Mouse (Mus musculus) large intestine, adult 2 months (tissue): Measurements from ENCODE around the gene Ptdss2. TPM values are rescaled to one million over a fixed set of nuclear protein-coding genes. Genes with fewer than 3 reads are reported as not detected.

Experiments
- DNase-seq: peaks from one replicate; pipeline ENCODE4 v3.0.0-alpha.2; 2012; ENCODE audit warnings: low read depth, low spot score
- WGBS: fragments of 180-500 bp; shearing (Covaris S2); methylation state at CpG from one replicate; pipeline ENCODE4 v1.1.7; 2018; 5-methylcytosine and 5-hydroxymethylcytosine counted together
- polyA plus RNA-seq: library from polyadenylated mRNA; depleted of rRNA; stranded (reverse); fragments of >200 nt; gene quantifications from 2 replicates; pipeline ENCODE4 v1.2.3, GENCODE M21; 2012

Gene Ptdss2
- polyA plus RNA-seq, 1 experiment = 23.6 TPM

DNA sequence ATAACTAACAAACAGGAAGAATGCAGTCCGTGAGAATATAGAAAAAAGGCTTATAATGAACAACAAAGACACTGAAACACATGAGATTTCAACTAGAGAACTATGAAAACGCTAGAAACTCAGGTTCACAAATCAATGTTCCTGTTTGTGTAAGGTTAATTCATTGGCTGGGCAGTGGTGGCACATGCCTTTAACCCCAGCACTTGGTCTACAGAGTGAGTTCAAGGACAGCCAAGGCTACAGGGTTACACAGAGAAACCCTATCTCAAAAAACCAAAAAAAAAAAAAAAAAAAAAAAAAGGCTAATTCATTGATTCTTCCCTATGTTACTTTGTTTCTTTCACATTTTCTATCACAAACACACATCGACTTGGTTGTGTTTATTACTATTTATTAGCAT is 1.6 kb upstream of the Ptdss2 start:
- no peak for DNase-seq
- 64% methylated on average over 3 of the region's 3 CpGs for WGBS

DNA sequence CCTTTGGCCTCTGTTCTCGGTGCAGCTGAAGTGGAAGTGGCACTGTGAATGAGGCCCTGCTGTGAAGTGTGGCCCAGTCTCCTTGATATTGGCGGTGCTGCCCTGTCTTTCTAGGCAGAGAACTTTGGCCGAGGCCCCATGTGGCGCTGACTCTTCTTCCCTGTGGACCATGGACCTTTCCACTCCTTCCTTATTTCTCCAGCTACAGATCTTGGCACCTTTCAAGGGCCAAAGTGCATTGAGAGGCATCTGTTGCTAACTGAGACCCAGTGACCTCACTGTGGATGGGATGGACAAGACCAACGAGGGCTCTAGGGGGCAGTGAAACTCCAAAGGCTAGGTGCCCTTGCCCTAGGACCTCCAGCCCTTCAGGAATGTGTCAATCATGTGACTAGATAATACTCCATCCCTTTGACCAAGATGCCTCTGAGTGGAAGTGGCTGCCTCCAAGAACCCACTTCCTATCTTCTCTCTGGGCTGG is 1.1 kb upstream of the Ptdss2 start:
- whole genome bisulfite sequencing = 32% methylated on average over 5 of the region's 5 CpGs
- DNase-seq = peak; percentile 95

DNA sequence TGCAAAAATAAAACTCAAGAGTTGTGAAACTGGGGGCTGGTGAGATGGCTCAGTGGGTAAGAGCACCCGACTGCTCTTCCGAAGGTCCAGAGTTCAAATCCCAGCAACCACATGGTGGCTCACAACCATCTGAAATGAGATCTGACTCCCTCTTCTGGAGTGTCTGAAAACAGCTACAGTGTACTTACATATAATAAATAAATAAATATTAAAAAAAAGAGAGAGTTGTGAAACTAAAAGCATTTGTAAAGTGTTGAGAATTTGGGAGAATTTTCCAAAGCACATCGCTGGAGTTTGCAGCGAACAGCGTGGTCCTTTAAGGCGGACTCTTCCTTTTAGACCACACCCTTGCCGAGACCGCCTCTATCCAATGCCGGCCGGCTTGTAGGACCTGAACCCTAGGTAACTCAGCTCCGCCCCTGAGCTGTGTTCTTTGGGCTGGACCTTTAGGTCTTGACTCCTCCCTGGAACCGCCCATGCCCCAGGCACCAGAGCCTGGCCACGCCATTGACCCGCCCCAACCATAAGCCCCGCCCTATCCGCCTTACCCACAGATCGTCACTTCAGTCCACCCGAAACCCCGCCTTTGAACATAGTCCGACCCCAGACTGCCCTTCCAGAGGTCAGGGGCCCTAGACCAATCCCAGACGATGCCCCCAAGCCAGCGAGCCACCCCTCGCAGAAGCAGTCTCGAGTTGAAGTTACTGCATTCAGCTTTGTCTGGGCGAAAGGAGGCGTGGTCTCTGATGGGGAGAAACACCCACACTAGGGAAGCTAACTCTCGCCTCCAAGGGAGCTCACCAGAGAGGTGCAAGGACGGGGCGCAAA is 721 bp downstream of the Ptdss2 start:
- under 1% methylated on average over 29 of the region's 29 CpGs for WGBS
- DNase-seq = peak; percentile 97

DNA sequence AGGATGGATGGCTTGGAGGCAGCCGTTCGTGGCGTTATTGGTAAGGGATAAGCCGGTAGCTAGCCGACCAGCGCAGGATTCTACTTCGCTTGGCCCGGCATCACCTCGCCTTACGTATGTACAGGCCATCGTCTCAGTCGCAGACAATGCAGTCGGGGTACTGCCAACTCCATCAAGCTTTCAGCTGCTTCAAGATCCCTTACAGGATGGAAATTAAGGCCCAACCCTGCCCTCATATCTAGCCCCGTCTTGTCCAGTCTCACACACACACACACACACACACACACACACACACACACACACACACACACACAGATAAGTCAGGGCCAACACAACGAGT is 1.3 kb downstream of the Ptdss2 start:
- DNase-seq = no peak
- 2% methylated on average over 15 of the region's 15 CpGs for WGBS

DNA sequence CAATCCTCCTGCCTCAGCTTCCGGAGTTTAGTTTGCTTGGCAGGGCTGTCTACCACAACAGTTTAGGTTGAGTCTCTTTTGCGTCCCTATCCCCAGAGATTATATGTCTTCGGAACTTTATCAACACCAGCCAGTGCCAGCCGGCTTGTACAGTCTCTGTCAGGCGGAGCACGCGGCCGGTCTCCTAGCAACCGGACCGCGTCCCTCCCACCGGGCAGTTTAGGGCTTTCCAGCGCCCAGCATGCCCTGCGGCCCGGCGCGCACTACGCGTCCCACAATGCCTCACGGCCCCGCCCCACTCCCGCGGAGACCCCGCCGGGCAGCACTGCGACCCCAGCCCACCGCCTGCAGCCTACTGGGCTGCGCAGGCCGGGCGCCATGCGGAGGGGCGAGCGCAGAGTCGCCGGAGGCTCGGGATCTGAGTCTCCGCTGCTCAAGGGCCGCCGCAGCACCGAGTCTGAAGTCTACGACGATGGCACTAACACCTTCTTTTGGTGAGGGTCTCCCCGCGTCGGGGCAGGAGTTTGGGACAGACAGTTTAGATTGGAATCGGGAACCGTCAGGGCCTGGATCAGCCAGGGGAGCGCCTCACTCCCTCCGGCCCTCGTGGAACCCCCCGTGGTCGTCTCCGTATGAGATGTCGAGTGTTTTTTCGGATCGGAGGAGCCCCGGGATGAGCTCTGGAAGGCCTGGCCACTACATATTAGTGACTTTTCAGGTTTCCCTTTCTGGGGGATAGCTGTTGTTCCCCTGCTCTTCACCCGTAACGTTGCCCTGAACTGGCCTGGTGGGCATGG is 9.0 kb downstream of the Ptdss2 start:
- DNase-seq = peak; percentile 58
- WGBS = under 1% methylated on average over 59 of the region's 59 CpGs

DNA sequence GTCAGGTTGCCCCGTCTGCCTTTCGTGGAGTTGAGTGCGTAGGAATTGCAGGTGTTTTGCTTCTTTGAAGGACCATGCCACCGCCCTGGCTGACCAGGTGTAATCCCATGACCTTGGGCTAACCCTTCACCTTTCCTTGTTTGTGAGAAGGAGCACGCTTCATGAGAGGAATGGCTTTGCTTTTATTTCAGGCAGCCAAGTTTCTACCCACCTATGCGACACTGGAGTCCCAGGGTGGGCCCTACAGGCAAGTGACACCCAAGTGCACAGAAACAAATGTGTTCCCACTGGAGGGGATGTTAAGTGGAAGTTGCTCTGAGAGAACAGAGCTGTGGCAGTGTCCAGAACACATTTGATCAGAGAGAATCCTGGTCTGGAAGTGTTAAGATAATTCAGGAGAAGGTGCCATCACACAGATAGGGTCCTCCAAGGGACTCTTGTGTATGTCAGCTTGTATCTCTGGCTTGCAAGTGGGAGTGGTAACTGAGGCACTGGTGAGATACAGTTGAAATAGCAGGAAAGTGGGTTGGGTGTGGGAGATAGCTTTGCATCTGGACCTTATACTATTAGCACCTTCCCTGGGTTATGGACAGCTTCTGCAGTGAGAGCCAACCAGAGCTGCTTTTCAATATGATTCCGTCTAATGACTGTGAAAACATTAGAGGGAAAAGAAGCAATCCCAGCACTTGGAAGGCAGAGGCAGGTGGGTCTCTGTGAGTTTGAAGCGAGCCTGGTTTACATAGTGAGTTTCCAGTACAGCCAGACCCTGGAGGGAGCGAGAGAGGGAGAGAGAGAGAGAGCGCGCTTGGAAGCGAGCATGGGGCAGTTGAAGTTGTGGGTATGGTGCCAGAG is 9.9 kb downstream of the Ptdss2 start:
- 53% methylated on average over 12 of the region's 12 CpGs for WGBS
- DNase-seq = no peak

DNA sequence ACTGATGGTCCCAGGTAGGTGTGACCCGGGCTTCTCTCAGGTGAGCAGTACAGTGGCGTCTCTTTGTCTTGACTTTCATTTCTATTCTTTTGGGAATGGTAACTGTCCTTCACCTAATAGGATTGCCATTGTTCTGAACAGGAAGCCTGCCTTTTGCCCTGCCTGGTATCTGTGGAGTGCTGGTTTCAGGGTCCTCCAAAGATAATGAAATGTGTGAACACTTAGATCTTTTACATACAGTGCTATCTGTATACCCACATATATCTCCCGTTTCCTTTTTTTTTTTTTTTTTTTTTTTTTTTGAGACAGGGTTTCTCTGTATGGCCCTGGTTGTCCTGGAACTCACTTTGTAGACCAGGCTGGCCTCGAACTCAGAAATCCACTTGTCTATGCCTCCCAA is 19.1 kb downstream of the Ptdss2 start:
- 89% methylated on average over 4 of the region's 4 CpGs for WGBS
- no peak for DNase-seq

DNA sequence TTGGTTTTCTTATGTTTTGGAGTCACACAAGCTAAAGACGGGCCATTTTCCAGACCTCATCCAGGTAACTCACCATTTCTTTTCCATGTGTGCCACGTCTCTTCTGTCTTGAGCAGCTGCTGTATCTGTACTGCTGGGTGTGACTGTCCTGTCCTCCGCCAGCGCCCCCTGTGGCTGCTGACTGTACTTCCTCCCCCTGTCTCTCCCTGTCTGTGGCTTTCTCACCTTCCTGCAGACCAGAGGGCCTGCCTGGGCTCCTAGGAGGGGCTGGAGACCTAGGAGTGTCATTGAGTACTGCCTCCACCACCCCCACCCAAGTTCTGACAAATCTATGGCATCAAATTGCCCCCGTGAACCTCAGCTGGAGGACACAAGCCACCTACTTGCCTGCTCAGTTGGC is 20.9 kb downstream of the Ptdss2 start:
- no peak for DNase-seq
- WGBS = 50% methylated on average over 5 of the region's 5 CpGs

DNA sequence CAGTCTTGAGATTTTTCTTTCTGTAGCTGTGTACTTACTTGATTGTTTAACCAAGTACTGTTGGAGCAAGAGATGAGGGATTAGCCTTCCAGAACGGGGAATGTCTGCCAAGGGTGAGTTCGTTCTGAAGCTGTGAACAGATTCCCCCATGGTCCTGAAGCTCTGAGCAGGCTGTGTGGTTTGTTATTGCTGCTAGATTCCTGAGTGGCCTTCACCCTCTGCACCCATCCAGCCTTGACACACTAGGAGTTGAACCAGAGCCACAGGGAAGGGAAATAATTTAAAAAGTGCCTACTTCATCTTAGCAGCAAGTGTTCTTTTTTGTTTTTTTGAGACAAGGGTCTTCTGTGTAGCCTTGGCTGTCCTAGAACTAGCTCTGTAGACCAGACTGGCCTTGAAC is 21.7 kb downstream of the Ptdss2 start:
- no peak for DNase-seq
- 60% methylated on average over 2 of the region's 2 CpGs for WGBS

DNA sequence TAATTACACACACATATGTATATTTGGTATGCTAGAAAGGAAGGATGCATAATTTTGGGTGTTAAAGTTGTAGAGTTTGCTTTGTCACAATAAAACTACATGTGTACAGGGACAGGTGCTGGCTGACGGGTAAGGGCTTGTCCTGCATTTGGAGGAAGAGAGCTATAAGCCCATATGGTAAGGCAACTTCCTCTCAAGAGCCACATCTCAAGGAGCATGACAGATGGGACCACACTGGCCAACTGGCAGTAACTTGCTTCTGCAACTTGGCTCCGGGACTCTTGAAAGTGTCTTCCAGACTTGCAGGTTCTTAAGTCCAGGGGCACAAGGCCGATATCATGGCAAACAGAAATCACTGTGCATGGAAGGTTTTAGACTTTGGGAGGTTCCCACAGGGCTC is 22.5 kb downstream of the Ptdss2 start:
- WGBS = 83% methylated on average over 3 of the region's 3 CpGs

DNA sequence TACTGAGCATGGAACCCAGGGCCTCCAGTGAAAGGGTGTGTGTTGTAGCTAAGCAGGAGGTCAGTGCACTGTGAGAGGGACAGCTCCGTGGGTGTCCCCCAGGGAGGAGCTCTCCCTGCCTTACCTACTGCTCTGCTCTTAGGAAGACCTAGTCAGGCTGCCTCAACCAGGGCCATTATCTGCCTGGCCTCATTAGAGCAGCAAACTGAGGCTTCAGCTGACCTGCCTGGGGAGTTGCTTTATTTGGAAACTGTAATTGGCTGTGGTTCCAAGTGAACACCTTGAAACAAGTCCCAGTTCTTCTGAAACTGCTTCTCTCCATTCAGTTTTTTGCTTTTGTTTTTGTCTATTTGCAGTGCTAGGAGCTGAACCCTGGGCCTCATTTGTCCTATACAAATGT is 23.2 kb downstream of the Ptdss2 start:
- no peak for DNase-seq
- 65% methylated on average over 1 of the region's 1 CpGs for WGBS

More for the DNA sequence above, 22.5 kb downstream of the Ptdss2 start:
- no peak for DNase-seq

DNA sequence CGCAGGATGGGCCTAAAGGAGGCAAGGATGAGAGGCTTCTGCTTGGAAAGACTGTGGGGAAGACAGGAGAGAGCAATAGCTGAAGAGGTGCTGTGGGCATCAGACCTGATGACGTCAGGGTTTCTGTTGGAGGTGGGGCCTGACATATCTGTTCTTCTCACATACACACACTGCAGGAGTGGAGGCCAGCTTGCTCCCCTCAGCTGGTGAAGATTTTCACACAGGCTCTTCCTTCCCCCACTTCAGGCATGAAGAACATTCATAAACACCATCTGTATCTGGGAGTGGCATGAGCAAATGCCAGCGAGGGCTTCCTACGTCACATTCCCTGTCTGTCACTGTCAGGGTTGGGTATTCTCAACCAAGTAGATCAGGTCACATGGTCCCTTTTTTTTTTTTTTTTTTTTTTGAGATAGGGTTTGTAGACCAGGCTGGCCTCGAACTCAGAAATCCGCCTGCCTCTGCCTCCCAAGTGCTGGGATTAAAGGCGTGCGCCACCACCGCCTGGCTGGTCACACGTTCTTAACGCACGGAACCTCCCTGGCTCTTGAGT is 23.9 kb downstream of the Ptdss2 start:
- DNase-seq = no peak
- 92% methylated on average over 12 of the region's 12 CpGs for WGBS

DNA sequence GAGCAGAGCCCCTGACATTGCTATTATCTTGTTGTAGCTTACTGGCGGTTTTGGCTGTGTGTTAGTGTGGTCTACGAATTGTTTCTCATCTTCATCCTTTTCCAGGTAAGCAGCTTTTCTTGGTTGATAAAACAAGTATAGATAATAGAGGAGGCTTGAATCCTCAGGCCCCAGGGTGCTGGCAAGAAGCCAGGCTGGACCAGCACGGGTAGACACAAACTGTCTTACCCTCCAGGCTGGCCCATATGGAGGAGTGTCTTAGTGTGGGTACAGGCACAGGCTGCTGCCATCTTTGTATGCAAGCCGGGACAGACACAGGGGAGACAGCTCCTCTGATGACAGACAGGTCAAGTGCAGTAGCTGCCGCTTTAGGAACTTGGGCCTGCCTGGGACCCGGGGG is 24.9 kb downstream of the Ptdss2 start:
- 84% methylated on average over 6 of the region's 6 CpGs for WGBS
- no peak for DNase-seq

DNA sequence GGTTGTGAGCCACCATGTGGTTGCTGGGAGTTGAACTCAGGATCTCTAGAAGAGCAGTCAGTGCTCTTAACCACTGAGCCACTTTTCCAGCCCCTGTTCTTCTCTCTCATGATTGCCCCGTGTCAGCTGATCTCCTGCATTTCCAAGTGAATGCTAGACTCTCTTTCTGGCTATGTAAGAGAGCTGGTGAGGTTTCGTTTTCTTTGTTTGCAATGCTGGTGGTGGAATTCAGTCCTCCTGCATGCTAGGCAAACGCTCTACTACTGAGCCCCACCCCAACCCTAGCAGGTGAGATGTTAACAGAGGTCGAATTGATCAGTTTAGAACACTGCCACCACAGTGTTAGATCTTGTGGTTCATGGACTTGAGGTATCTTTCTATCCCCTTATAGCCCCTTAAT is 26.5 kb downstream of the Ptdss2 start:
- DNase-seq = no peak
- WGBS = 40% methylated on average over 4 of the region's 4 CpGs

DNA sequence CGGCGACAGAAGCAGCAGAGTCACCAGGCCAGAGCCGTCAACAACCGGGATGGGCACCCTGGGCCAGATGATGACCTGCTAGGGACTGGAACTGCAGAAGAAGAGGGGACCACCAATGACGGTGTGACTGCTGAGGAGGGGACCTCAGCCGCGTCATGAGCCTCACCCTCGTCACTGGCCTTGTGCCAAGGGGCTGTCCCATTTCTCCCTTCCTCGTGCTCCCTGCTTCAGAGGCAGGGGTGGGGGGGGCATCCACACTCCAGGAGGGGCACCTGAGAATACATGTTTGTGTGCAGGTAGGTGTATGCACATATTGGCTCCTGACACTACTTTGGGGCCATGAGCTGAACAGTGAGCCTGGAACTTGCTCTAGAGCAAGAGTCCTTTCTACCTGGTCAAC is 33.2 kb downstream of the Ptdss2 start:
- WGBS = 59% methylated on average over 9 of the region's 9 CpGs

DNA sequence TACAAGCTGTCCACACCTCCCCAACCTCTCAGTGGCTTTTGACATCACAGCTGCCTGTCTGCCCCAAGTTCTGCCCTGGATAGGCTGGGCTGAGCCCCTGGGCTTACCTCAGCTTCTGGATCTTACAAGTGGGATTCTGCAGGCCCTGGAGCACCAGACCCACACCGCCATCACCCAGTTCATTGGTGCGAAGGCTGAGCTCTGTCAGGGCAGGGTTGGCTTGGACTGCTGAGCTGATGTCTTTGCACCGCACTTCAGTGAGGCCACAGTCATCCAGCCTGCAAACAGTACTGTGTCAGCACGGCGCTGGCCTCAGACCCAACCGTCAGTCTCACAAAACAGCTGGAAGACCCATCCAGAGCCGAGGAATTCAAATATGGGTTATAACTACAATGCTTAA is 42.2 kb downstream of the Ptdss2 start:
- WGBS = 85% methylated on average over 7 of the region's 7 CpGs
- no peak for DNase-seq

More for the DNA sequence above, 33.2 kb downstream of the Ptdss2 start:
- no peak for DNase-seq

DNA sequence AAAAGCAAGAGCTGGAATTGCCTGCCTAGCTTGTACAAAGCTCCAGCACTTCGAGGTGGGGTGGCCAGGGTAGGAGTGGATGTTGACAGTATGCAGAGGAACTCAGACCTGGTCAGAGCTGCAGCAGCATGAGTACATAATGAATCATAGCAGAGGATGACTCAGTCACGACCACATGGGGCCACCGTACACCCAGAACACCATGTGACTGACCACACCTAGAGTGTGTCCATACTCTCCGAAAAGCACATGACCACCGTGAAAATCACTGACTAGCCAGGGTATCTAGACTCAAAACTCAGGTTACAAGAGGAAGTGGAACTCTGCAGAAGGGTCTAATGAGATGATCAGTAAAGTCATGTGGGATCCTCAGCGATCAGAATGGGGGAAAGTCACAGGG is 42.7 kb downstream of the Ptdss2 start:
- 29% methylated on average over 6 of the region's 6 CpGs for WGBS
- DNase-seq = no peak

DNA sequence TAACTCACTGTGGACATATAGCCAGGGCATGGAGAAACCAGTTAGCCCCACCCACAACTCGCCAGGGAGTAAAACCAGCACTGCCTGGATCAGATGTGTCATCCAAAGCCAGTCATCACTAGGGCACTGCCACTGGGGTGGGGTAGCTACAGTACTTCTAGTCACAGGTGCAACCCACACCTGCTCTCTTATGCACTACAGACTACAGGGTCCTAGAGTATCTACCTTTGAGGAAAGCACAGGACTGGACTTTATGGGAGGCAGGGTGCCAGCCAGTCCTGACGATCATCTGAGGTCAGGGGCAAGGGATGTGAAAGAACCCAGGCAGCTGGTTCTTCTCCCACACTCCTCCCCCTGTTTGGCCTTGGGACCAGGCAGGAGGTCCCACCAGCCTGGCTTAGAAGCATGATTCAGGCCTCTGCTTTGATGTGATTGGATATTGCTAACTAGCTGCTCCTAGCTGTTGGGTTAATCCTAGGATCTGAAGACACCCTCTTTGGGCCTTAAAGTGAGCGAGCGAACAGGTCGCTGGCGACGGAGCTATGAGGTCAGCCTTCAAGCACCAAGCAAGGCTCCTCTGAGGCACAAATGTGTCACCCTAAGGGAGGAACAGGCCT is 45.8 kb downstream of the Ptdss2 start:
- no peak for DNase-seq
- WGBS = 0% methylated on average over 7 of the region's 7 CpGs

DNA sequence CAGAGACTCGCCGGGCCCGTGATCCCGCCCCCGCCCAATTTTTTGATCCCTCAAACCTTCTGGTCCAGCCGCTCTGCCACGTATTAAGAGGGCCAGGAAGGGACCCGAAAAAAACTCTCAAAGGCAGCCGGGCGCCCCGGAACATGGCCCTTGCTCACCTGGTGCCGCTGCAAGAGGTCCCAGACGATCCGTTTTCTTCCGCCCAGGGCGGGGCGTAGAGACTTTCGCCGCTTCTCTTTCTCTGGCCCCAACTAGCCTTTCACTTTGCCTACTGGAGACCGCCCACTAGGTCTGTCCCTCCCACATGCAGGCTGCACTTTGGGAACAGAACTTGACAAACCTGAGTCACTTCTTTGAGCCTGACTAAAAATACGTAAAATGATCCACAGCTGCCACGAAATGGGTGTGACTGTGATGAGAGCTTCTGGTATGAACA is 46.4 kb downstream of the Ptdss2 start:
- WGBS = 1% methylated on average over 22 of the region's 22 CpGs
- DNase-seq = peak; percentile 93
